Mouse (Mus musculus) left cerebral cortex, postnatal 14 days (tissue): Measurements from ENCODE around the gene Bag1. TPM values are rescaled to one million over a fixed set of nuclear protein-coding genes. Genes with fewer than 3 reads are reported as not detected.
"Not testable (repeated sequence)": the region's sequence is repeated elsewhere in the genome, so short reads cannot be mapped to it uniquely, and the experiment has no call there.

Source experiments
- DNase-seq, 2 experiments: peaks; one replicate each; pipeline ENCODE4 v3.0.0; 2021 to 2022; ENCODE audit warnings: low spot score in 2 of 2, mixed read lengths in 1 of 2
- intact Hi-C: fragments of 180-260 bp; cut with DNase I; formaldehyde crosslinking; loops from one replicate; pipeline ENCODE4 v1.15.1; 2025
- total RNA-seq, 2 experiments: library from RNA; stranded (reverse); gene quantifications; 2 replicates each; pipeline ENCODE4 v1.2.3; 2021

Bag1 gene
- total RNA-seq, 2 experiments from 2014 or later: 160 to 164 TPM

DNA sequence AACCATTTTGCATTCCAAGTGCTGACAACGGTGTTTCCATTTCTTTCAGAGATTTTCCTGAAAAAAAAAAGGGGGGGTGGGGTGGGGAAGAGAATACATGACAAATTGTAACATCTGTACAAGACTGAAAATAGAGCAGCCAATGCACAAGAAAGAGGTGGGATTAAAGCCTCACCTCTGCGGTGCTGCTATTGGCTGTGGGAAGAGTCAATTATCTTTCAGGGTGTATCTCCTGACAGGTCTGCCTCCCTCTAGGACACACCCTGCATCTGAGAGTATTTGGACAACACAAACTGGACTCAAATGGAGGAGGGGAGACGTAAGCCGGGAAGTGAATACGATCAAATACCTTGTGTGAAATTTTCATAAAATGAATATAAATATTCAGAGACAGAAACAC lies 4.4 kb downstream of the Bag1 start:
- intact Hi-C loops: no loop called here
- no peak for DNase-seq

DNA sequence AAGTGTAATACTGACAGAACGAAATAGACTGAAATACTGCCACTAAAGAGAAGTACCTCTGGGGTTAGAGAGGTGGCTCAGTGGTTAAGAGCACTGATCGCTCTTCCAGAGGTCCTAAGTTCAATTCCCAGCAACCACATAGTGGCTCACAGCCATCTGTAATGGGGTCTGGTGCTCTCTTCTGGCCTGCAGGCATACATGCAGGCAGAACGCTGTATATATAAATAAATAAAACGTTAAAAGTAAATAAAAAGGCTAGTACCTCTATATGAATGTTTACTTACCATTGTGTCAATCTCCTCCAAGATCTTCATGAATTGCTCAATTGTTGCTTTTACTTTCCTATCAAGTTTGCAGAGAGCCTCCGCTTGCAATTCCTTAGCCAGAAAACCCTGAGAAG lies 9.3 kb downstream of the Bag1 start:
- intact Hi-C loops: no loop called here
- DNase-seq: no peak

DNA sequence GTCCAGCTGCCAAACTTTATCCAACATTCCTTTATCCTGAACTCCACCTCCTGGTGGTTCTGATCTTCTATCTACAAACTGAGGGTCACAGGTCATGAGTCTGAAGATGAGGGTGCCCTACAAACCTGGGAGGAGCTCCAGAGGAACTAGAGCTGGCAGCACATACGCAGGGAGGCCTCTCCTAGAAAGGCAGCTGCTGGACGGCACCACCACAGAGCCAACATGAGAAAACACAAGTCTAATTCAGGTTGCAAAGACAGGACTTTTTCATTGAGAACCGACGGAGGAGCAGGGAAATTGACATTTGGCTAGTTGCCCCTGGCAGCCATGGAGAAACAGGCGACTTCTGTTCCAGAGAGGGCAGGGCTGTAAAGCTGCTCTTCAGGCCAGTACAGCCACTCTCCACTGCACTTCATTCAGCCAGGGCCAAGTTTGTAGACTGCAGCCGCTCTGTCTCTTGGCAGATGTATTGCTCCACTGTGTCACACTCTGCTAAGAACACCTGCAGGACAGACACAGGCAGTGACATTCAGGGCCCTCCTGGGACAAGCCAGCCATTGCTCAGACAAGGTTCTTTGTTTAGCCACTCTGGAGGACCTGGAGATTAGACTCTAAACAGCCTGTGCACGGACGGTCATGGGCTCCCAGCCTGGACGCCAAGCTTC lies 11.8 kb downstream of the Bag1 start:
- intact Hi-C loops: no loop called here
- peak; percentile 61 to 75 for DNase-seq

DNA sequence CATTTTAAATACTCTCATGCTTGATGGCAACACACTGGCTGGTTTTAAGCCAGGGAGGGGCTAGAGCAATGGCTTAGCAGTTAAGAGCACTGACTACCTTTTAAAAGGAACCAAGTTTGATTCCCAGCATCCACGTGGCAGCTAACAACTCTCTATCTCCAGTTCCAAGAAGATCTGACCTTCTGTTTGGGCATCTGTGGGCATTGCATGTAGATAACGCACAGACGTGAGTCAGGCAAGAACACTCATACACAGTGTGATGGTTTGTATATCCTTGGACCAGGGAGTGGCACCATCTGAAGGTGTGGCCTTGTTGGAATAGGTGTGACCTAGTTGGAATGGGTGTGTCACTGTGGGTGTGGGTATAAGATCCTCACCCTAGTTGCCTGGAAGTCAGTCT lies 13.7 kb downstream of the Bag1 start:
- intact Hi-C loops, DNase-seq: not testable (repeated sequence)

DNA sequence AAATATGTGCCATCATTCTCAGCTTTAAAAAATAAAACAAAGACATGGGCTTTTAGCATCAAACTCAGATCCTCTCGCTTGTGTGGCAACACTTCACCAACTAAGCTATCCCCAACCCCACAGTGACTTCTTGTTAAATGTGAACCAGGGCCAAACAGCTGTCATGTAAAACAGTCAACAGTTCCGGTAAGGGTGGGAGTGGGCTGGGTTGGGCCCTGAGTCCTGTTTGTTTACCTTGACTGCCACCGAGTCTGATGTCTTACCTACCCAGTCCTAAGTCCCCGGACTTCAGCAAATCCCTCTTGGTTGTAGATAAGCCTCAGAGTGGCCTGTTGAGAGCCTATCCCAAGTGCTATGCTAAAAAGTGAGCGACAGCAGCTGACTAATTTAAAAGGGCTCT lies 14.4 kb downstream of the Bag1 start:
- intact Hi-C loops: no loop called here
- no peak for DNase-seq

DNA sequence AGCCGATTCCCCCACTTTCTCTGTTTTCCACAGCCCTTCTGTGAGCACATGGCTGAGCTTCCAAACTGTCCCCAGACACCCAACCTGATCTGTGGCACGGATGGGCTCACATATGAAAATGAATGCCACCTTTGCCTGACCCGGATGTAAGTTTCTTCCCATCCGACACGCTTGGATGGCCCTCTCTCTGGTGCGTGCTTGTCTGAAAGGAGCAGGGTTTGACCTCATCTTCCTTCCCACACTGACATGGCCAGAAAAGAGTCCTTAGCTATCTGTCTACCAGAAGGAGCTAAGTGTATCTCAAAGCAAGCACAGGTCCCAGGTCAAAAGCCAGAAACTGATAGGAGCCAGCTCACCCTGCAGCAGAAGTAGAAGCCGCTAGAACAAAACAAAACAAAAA lies 19.0 kb downstream of the Bag1 start:
- no peak for DNase-seq
- intact Hi-C loops: no loop called here

DNA sequence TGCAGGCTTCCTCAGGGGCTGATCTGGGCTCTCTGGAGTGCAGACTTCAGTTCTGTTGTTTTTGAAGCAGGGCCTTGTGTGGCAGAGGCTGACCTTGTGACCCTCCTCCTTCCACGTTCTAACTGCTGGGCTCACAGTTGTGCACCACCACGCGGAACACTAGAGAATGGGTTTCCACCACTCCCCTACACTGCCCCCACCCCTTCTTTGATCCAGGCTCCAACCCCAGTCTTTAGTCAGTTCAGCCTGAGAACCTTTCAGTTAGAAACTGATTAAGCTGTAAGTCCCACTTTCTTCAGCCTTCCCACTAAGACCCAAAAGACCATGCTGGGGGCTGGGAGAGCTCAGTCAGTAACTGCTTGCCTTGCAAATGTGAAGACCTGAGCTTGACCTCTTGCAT lies 22.5 kb downstream of the Bag1 start:
- no peak for DNase-seq
- intact Hi-C loops: no loop called here

DNA sequence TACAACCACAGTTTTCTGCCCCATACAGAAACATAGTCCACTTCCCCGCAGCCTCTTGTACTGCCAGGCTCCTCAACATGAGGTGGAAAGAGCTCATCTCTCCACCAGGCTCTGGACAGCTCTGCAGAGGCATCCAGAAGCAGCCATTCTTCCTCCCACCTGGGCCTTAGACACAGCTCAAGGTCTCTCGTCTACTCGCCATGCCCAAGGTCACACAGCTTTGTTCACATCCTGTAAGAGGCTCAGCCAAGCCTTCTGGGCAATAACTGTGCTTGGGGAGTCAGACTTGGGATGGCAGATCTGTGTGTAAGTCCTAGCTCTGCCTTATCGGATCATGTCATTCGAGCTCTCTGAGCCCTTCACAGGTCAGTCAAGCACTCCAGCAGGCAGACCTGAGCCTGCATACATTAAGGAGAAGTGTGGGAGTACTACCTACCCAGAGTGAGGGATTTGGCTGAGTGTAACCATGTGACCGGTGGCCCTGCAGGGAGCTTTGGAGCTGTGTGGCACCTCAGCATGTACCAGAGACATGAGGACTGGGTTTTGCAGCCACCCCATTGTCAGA lies 24.9 kb downstream of the Bag1 start:
- intact Hi-C loops: no loop called here
- no peak for DNase-seq

DNA sequence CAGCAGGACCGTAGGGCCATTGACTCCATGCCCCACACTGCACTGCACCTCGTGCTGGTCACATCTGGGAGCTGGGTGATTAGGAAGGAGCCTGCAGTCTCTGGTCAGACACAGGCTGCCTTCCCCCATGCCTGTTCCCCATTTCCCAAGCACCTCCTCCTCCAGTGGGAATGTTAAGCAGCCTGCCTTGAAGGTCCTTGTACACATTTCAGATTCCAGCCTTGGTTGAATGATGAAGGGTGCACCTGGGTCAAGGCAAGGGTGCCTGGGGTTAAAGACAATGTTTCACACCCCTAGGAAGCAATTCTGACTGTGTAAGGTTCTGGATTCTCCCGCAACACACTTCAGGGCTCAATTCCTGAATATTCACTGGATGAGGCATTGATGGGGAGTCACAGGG lies 26.8 kb downstream of the Bag1 start:
- no peak for DNase-seq
- intact Hi-C loops: no loop called here

DNA sequence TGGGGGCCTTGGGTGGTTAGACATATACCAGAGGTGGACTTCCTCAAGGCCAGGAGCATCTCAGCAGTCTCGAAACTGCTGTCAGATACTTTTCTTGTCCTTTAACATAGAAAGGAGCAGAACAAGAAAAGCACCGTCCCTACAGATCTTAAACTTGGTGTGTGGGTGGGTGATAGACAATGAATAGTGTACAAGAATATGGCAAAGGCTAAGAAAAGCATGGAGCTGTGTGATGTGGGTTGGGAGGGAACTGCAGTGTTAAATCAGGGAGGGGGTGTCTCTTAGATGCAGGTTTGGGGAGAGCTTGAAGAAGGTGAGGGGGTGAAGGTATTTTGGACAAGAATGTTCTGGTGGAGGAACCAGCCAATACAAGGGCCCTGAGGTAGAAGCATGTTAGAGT lies 27.5 kb downstream of the Bag1 start:
- DNase-seq: peak; percentile 16 to 33
- intact Hi-C loops: no loop called here

DNA sequence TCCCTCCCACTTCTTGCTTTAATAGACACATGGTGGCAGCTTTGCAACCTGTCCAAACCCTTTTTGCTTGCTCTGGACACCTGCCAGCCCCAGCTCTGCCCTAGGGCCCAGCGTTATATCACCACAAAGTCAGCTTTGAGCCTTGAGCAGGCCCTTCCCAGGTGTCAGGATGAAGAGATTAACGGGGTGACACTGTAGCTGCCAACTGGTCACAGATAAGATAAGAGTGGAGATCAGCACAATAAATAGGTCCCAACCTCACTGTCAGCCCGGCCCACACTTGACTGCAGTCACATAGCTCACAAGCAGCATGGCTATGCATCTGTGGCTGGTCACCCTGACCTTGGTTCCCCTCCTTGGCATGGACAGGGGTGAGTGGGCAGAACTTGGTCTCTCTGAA lies 28.3 kb downstream of the Bag1 start, which contains the start of gene Spink4:
TSS of gene Spink4 (plus strand) at position 268 of the 400 bp plus-strand sequence.
- intact Hi-C loops: no loop called here
- DNase-seq: no peak

DNA sequence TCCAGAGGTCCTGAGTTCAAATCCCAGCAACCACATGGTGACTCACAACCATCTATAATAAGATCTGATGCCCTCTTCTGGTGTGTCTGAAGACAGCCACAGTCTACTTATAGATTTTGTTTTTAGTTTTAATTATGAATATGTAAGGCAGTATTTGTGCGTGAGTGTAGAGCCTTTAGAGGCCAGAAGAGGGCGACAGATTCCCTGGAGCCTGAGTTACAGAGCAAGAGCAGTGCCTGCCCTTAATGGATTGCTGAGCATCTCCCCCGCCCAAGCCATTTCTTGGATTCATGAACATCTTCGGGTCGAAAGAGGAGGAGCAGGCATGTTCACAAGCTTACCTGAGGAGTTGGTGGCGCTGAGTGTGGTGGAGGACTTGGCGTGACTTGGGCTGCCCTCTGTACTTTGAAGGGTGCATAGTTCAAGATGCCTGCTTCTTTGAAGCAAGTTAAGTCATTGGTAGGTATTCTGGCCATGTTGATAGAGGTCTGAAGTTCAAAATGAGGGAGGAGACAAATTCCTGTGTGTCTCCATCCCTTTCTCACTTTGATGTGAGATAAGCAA lies 31.4 kb downstream of the Bag1 start:
- no peak for DNase-seq
- intact Hi-C loops: no loop called here

DNA sequence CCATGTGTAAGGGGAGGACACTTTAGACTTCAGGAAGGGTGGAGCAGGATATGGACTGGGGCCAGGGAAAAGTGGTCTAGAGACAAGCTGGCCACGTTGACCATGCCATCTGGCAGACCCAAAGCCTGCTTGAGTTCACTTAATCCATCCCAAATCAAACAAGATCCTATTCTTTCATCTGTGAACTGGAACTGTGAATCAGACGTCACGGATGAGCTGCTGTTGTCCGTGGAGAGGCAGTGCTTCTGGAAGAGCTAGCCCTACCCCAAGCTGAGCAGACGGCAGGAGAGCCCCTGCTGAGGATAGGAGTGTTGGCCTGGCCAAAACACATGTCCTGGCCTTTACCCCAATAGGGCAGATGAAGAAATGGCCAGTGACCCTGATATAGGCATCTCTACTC lies 32.1 kb downstream of the Bag1 start:
- no peak for DNase-seq
- intact Hi-C loops: no loop called here

DNA sequence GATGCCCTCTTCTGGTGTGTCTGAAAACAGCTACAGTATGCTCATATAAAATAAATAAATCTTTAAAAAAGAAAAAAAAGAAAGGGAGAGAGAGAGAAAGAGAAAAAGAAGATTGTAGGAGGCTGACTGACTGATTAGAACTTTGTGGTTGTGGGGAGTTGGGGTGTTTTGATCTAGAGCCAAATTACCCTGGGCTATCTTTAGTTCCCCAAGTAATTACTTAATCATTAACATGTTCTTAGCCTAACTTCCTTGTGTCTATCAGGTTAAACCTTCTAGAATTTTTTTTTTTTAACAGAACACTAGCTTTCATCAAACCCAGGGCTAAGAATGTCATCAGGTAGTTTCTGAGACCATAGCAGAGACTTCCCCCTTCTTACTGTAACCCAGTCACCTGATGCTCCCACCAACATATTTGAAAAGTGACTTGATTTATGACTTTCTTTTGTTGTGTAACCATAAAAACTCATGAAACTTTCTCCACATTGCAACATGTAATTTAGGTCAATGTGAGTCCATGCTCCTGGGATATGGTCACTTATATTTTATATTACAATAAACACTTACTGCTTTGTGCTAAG lies 33.7 kb downstream of the Bag1 start:
- DNase-seq: no peak
- intact Hi-C loops: no loop called here

DNA sequence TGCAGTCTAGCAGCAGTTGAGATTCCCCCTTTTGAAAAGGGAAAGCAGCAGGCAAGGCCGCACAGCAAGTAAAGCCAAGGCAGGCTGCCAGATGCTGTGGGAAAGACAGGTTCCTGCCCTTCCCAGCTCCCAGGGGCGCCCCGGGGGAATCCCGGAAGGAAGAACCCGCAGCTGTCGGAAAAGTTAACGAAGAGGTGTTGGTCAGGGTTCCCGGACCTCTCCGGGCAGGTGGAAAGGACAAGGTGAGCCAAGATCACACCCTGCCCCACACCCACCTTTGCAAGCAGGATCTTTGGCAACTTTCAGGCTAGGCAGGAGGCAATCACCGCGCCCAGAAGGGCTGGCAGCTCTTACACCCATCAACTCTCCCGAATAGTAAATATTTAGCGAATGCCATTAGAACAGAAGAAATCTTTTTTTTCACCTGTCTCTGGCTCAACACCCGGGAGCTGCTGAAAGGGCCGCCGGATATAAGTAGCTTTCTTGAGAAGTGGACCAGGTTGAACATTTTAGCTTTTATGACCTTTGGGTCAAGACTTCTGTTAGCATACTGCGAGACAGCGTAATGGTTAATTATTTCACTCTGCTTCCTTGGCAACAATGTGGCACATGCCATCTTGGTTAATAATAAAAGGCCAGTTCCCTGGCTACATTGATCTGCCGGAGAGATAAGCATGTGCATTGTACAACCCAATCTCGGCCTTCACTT lies 39.7 kb downstream of the Bag1 start:
- DNase-seq: no peak
- intact Hi-C loops: no loop called here

DNA sequence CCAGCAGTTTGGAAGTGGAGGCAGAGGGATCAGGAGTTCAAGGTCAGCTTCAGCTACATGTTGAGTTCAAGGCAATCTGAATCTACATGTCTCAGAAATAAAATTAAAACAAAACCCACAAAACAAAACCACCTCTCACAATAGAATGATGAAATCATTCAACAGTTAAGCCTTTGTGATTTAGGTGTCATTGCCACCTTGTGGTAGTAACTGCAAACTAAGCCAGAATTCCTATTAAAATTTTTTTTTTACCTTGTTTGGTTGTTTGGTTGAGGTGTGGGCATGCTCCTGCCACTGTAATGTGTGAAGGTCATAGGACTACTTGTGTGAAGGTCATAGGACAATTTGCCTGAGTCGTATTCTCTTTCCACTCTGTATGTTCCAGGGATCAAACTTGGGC lies 41.8 kb downstream of the Bag1 start:
- DNase-seq: peak in 1 of 2 experiments; percentile 44
- intact Hi-C loops: loop anchor here (1.0 kb wide), 1 partner anchor 133 kb away; no protein-coding TSS in a partner anchor

DNA sequence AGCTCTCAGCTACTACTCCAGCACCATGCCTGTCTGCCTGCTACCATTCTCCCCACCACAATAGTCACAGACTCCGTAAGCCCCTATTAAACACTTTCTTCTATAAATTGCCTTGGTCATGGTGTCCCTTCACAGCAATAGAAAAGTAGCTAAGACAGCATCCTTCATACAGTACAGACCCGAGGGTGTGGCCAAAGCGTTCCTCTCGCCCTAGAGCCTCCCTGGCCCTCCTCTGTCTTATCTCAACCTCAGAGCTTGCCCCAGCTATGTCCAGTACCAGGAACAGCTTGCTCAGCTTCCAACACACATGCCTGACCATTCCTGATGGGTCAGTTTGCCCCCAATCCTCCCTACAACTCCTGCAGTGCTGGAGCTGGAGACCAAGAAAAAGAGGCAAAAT lies 47.5 kb downstream of the Bag1 start:
- intact Hi-C loops: no loop called here
- DNase-seq: no peak

DNA sequence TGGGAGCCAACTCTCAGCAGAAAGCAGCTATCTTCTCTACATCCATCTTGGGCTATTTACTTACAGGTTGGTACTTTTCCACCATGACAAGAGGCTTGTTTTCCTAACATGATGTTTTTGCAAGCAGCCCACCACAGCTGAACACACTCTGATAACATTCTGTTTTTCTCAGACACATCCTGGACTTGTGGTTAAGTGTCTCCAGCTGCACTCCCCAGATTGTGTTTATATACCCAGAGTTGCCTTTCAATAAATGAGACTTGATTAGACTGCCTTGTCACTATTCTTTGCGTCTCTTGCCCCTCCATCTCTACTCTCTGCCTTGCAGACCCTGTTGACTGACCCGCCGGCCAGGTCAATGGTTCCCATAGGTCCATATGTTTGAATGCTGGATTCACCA lies 48.0 kb downstream of the Bag1 start:
- DNase-seq: no peak
- intact Hi-C loops: no loop called here

DNA sequence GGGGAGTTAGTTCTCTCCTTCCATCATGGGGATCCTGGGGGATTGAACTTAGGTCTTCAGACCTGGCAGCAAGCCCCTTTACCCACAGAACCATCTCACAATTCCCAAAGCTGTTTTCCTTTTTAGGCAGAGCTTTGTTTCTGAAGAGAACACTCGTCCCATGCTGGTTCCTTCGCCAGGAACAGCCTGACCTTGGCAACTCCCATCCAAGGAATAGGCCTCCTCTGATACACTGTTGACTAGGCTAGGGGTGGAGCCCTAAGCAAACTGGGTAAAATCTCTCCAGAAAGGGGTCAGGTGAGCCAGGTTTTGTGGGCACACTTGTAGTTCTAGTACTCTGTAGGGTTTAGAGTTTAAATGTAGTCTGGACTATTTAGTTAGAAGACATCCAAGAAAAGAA lies 48.8 kb downstream of the Bag1 start:
- DNase-seq: no peak
- intact Hi-C loops: no loop called here

DNA sequence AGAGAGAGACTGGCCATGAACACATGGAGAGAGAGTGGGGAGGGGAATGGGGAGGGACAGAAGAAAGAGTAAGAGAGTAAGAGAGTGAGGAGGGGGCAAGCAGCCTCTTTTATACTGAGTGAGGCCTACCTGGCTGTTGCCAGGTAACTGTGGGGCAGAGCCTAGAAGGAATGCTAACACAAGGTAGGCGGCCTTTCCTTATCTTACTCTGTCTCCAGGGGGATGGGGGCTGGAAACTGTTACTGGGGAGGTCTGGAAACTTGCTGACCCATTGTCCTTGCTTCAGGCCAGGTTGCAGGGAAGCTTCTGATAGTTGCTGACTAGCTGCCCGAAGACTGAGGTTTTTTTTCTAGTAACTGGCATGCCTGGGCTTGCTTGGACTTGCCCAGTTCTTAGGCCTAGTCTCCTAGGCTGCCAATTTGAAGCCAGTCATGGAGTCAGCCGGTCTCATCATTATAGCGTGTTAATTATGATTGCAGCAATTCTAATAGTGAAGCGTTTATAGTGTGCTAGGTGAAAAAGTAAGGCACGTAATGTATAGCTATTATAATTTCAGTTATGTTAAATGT lies 49.5 kb downstream of the Bag1 start:
- intact Hi-C loops: no loop called here
- no peak for DNase-seq
